Comparison of ENCODE assay signal across 25 mouse cellular contexts in the genomic region with DNA sequence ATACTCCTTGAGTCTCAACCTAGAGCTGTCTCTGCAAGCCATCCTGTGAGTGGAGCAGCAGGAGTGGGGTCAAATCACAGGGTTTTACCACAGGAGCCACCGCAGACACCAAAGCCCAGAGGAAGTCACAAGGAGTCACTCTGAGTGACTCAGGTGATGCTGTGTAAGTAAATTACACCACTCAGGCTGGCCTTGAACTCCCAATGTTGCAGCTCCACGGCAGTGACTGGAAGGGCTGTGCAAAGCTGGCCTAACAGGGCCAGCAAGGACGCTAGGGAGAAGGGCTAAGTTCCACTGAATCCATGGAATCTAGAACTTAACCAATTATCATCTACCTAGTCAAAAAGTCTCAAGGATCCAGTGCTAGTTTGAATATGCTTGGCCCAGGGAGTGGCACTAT. TPM values are rescaled to one million over a fixed set of nuclear protein-coding genes. Genes with fewer than 3 reads are reported as not detected.
A peak's percentile ranks its signal among the peaks of the same experiment; 100 is the strongest.
DNase-seq lines count a peak whose midpoint lies in the region; ATAC-seq and TF ChIP-seq lines count a peak whose summit lies in the region.
"Had no signal": no experiment of that assay in that cellular context is flagged by ENCODE, and none has a peak within 500 bp of the region (broad histone marks: within the 10 kb centered on the region; RNA-seq: fewer than 3 reads in every experiment).

No protein-coding gene starts in this region.

- ATAC-seq in midbrain, embryonic 11.5 days (ENCODE audit: low FRiP score) = no peak
- ATAC-seq in midbrain, embryonic 15.5 days (replicated peaks) = no peak
- no peak for ATAC-seq in stomach, postnatal 0 days (ENCODE audit: low FRiP score, low TSS enrichment)
- ATAC-seq: activated CD4-positive, CD25-positive, alpha-beta regulatory T cell, adult 4 months; CD4-positive, CD25-positive, alpha-beta regulatory T cell, adult 4 months; forebrain, embryonic 13.5 days; forebrain, embryonic 15.5 days; forebrain, postnatal 0 days; Patski had no signal

- no peak for TF ChIP-seq EP300 in stomach, postnatal 0 days (optimal IDR thresholded peaks at IDR 0.05)

- WGBS in midbrain, embryonic 11.5 days = 93% methylated on average over 3 of the region's 3 CpGs
- 98% methylated on average over 3 of the region's 3 CpGs for WGBS in midbrain, embryonic 15.5 days
- 84% methylated on average over 3 of the region's 3 CpGs for WGBS in stomach, postnatal 0 days

- H3K36me3 ChIP-seq in midbrain, embryonic 11.5 days (ENCODE audit: control insufficient read depth, insufficient read depth, low read length) = peaks cover 15% of the 10 kb centered on the region; the same call in 1 of the 2 replicates
- peaks cover 11% of the 10 kb centered on the region; the same call in 1 of the 2 replicates for H3K36me3 ChIP-seq in midbrain, embryonic 15.5 days (replicated peaks)
- H3K36me3 ChIP-seq in stomach, postnatal 0 days (ENCODE audit: control insufficient read depth, insufficient read depth, low read length) = peaks cover 17% of the 10 kb centered on the region

- H3K4me3 ChIP-seq in midbrain, embryonic 11.5 days (ENCODE audit: low read depth, low read length) = no peak overlapping the region
- no peak overlapping the region for H3K4me3 ChIP-seq in midbrain, embryonic 15.5 days
- no peak overlapping the region for H3K4me3 ChIP-seq in stomach, postnatal 0 days (ENCODE audit: low read depth, low read length)
- H3K4me3 ChIP-seq: embryonic facial prominence, embryonic 10.5 days; embryonic facial prominence, embryonic 12.5 days; forebrain, embryonic 13.5 days; forebrain, embryonic 15.5 days had no signal

- no peak overlapping the region for H3K9ac ChIP-seq in midbrain, embryonic 11.5 days (ENCODE audit: low read length)
- no peak overlapping the region for H3K9ac ChIP-seq in midbrain, embryonic 15.5 days
- H3K9ac ChIP-seq in stomach, postnatal 0 days (ENCODE audit: low read length) = no peak overlapping the region
- H3K9ac ChIP-seq: embryonic facial prominence, embryonic 12.5 days; forebrain, embryonic 13.5 days; forebrain, embryonic 15.5 days; forebrain, postnatal 0 days had no signal

- no peaks in the 10 kb centered on the region for H3K9me3 ChIP-seq in midbrain, embryonic 11.5 days (ENCODE audit: control insufficient read depth, low read length)
- no peaks in the 10 kb centered on the region for H3K9me3 ChIP-seq in midbrain, embryonic 15.5 days
- H3K9me3 ChIP-seq in stomach, postnatal 0 days (ENCODE audit: control insufficient read depth, low read length) = no peaks in the 10 kb centered on the region
- H3K9me3 ChIP-seq: embryonic facial prominence, embryonic 10.5 days; embryonic facial prominence, embryonic 12.5 days; forebrain, embryonic 13.5 days; forebrain, embryonic 15.5 days; G1E had no signal

- no peaks in the 10 kb centered on the region for H3K27me3 ChIP-seq in midbrain, embryonic 11.5 days (ENCODE audit: control insufficient read depth, insufficient read depth, low read length)
- no peaks in the 10 kb centered on the region for H3K27me3 ChIP-seq in midbrain, embryonic 15.5 days (replicated peaks)
- H3K27me3 ChIP-seq in stomach, postnatal 0 days (ENCODE audit: control insufficient read depth, insufficient read depth, low read length) = no peaks in the 10 kb centered on the region
- H3K27me3 ChIP-seq: CH12.LX; embryonic facial prominence, embryonic 12.5 days; forebrain, embryonic 13.5 days; forebrain, embryonic 15.5 days; Patski had no signal

- no peak for TF ChIP-seq CTCF in stomach, postnatal 0 days (IDR thresholded peaks at IDR 0.05; ENCODE audit: low read depth)

- peak; percentile 49 for DNase-seq in adrenal gland, postnatal 14 days
- DNase-seq in adrenal gland, postnatal 25 days = no peak
- DNase-seq in midbrain, embryonic 11.5 days (ENCODE audit: low spot score, missing footprints) = peak; percentile 66
- DNase-seq in stomach, postnatal 0 days (ENCODE audit: low spot score) = no peak
- DNase-seq in testis, postnatal 14 days (ENCODE audit: low spot score) = no peak
- DNase-seq: B cell, adult 2 months; cerebellum, adult 11-12 months; cerebellum, adult 2 months; cerebellum, adult 9-10 months; cerebellum, postnatal 10 days; cerebellum, postnatal 25 days; forebrain, postnatal 0 days had no signal

- no peak overlapping the region for H3K27ac ChIP-seq in midbrain, embryonic 11.5 days (ENCODE audit: low read depth, low read length)
- H3K27ac ChIP-seq in midbrain, embryonic 15.5 days = no peak overlapping the region
- H3K27ac ChIP-seq in stomach, postnatal 0 days (replicated peaks) = peak overlapping the region; percentile 61
- H3K27ac ChIP-seq: embryonic facial prominence, embryonic 10.5 days; embryonic facial prominence, embryonic 12.5 days; forebrain, embryonic 13.5 days; forebrain, embryonic 15.5 days had no signal

- no peaks in the 10 kb centered on the region for H3K4me1 ChIP-seq in midbrain, embryonic 11.5 days (ENCODE audit: control insufficient read depth, insufficient read depth, low read length)
- H3K4me1 ChIP-seq in midbrain, embryonic 15.5 days = no peaks in the 10 kb centered on the region
- peaks cover 6% of the 10 kb centered on the region; the same call in 1 of the 2 replicates for H3K4me1 ChIP-seq in stomach, postnatal 0 days (replicated peaks; ENCODE audit: control insufficient read depth, insufficient read depth)
- H3K4me1 ChIP-seq: embryonic facial prominence, embryonic 10.5 days; embryonic facial prominence, embryonic 12.5 days; forebrain, embryonic 13.5 days; forebrain, embryonic 15.5 days had no signal

- H3K4me2 ChIP-seq in midbrain, embryonic 11.5 days = no peak overlapping the region
- H3K4me2 ChIP-seq in midbrain, embryonic 15.5 days = no peak overlapping the region
- no peak overlapping the region for H3K4me2 ChIP-seq in stomach, postnatal 0 days (replicated peaks; ENCODE audit: low read depth)
- H3K4me2 ChIP-seq: embryonic facial prominence, embryonic 12.5 days; forebrain, embryonic 13.5 days; forebrain, embryonic 15.5 days had no signal

RNA-seq across cellular contexts. Expression of gene Mllt1, which starts 29.0 kb away (rescaled TPM):
- total RNA-seq in adrenal gland, postnatal 14 days (2021) = 29.0 and 33.6 TPM in 2 replicates
- total RNA-seq in adrenal gland, postnatal 25 days (2021) = 36.2 and 36.3 TPM in 2 replicates
- 26.3 and 29.0 TPM in 2 replicates for polyA plus RNA-seq in midbrain, embryonic 11.5 days (2014; fragmentation: Nextera tagmentation; extraction: Ambion mirVana)
- polyA plus RNA-seq in midbrain, embryonic 15.5 days (2015; fragmentation: Nextera tagmentation; extraction: Ambion mirVana) = 103 and 106 TPM in 2 replicates
- 13.7 and 15.3 TPM in 2 replicates for polyA plus RNA-seq in stomach, postnatal 0 days (2015; fragmentation: Nextera tagmentation; extraction: Ambion mirVana)

RNA-seq across cellular contexts. Expression of gene 1700061G19Rik, which starts 30.9 kb away (rescaled TPM):
- 7.2 and 7.3 TPM in 2 replicates for total RNA-seq in adrenal gland, postnatal 14 days (2021)
- total RNA-seq in adrenal gland, postnatal 25 days (2021) = 5.4 and 8.9 TPM in 2 replicates
- polyA plus RNA-seq in midbrain, embryonic 11.5 days (2014; fragmentation: Nextera tagmentation; extraction: Ambion mirVana) = 0.11 and 0.25 TPM in 2 replicates
- 0.37 and 0.49 TPM in 2 replicates for polyA plus RNA-seq in midbrain, embryonic 15.5 days (2015; fragmentation: Nextera tagmentation; extraction: Ambion mirVana)
- polyA plus RNA-seq in stomach, postnatal 0 days (2015; fragmentation: Nextera tagmentation; extraction: Ambion mirVana) = 1.0 and 1.4 TPM in 2 replicates
- polyA plus RNA-seq: cerebellum, adult 2 months; G1E; Patski had no signal

RNA-seq across cellular contexts. Expression of gene Acsbg2, which starts 31.9 kb away (rescaled TPM):
- 0.44 and 0.64 TPM in 2 replicates for total RNA-seq in adrenal gland, postnatal 14 days (2021)
- total RNA-seq in adrenal gland, postnatal 25 days (2021) = 0.71 and 0.76 TPM in 2 replicates
- not detected in 2 replicates for polyA plus RNA-seq in midbrain, embryonic 11.5 days (2014; fragmentation: Nextera tagmentation; extraction: Ambion mirVana)
- polyA plus RNA-seq in midbrain, embryonic 15.5 days (2015; fragmentation: Nextera tagmentation; extraction: Ambion mirVana) = not detected in 2 replicates
- polyA plus RNA-seq in stomach, postnatal 0 days (2015; fragmentation: Nextera tagmentation; extraction: Ambion mirVana) = 0.04 TPM in 1 of 2 replicates, not detected in the other
- total RNA-seq: CH12.LX; forebrain, postnatal 0 days had no signal
- polyA plus RNA-seq: cortical plate, adult 2 months; embryonic facial prominence, embryonic 10.5 days; embryonic facial prominence, embryonic 12.5 days; embryonic facial prominence, embryonic 14.5 days; forebrain, embryonic 11.5 days; forebrain, embryonic 13.5 days; forebrain, embryonic 15.5 days; forebrain, postnatal 0 days; G1E; Patski had no signal

Comparison
In these comparisons a context has a peak if more than half of its experiments do, and no peak if none do; other contexts are left out.
1. DNase-seq: peak in adrenal gland, postnatal 14 days (single experiment) and midbrain, embryonic 11.5 days (single experiment); none in adrenal gland, postnatal 25 days (single experiment), stomach, postnatal 0 days (single experiment) and testis, postnatal 14 days (single experiment).